Mouse (Mus musculus): ENCODE data around the gene Fignl1.

DNA sequence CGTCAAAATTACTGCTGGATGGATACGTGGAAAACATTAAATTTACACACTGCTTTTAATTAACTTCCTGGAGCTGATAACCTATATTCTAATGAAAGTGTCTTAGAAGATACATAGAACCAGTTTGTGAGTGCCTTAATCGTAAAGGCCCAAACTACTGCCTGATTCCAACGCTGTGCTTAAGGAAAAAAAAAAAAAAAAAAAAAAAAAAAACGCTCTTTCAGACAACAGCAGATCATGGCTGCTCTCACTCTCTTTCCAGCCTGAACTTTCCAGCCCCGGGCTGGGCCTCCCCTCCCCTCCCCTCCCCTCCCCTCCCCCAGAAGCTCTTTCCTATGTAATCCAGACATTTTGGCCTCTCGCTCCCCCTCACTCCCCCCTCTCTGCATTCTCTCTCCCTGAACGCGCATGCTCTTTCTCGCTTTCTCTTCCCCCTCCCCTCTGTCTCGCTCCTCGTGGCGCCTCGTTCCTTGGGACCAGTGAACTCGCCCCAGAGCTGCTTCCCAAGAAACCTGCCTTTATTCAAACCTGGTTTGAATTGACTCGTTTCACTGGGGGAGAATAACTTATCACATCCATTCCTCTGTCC, 12.7 kb upstream of the Fignl1 start:
- no peak for TF ChIP-seq CTCF (conservative IDR thresholded peaks at IDR 0.05; ENCODE audit: insufficient read depth, insufficient read length, low read depth, low read length)
- no peak for TF ChIP-seq POLR2A (IDR thresholded peaks at IDR 0.05; ENCODE audit: low read depth, low read length)
